Mouse (Mus musculus): Measurements from ENCODE around the gene Mto1.
"Not testable (repeated sequence)": the region's sequence is repeated elsewhere in the genome, so short reads cannot be mapped to it uniquely, and the experiment has no call there.

Mto1 gene

GRCm38 (mm10) chr9:78475873-78476272 is 27.9 kb downstream of the Mto1 start:
- no peak for ATAC-seq (ENCODE audit: low TSS enrichment)

- no peak for ATAC-seq (ENCODE audit: low TSS enrichment)
These were observed 28.6 kb downstream of the Mto1 start for GRCm38 (mm10) chr9:78476531-78477020.

GRCm38 (mm10) chr9:78477021-78477551 is 29.1 kb downstream of the Mto1 start:
- no peak for ATAC-seq (ENCODE audit: low TSS enrichment)

- ATAC-seq (ENCODE audit: low TSS enrichment): not testable (repeated sequence)
These were observed 30.1 kb downstream of the Mto1 start for GRCm38 (mm10) chr9:78478009-78478605.

- ATAC-seq (ENCODE audit: low TSS enrichment): not testable (repeated sequence)
These were observed 31.3 kb downstream of the Mto1 start for GRCm38 (mm10) chr9:78479308-78479707.

DNA sequence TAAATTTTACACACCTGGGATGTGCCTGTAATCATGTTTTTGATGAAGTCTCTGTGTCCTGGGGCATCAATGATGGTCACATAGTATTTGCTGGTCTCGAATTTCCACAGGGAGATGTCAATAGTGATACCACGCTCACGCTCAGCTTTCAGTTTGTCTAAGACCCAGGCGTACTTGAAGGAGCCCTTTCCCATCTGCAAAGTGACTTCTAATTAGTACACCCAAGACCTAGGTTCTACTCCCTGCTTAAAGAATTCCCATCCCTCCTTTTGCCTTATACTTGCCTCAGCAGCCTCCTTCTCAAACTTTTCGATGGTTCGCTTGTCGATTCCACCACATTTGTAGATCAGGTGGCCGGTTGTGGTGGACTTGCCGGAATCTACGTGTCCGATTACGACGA is 32.2 kb downstream of the Mto1 start:
- not testable (repeated sequence) for ATAC-seq (ENCODE audit: low TSS enrichment)

GRCm38 (mm10) chr9:78480706-78481358 is 32.8 kb downstream of the Mto1 start:
- ATAC-seq (ENCODE audit: low TSS enrichment): peak; percentile 60

DNA sequence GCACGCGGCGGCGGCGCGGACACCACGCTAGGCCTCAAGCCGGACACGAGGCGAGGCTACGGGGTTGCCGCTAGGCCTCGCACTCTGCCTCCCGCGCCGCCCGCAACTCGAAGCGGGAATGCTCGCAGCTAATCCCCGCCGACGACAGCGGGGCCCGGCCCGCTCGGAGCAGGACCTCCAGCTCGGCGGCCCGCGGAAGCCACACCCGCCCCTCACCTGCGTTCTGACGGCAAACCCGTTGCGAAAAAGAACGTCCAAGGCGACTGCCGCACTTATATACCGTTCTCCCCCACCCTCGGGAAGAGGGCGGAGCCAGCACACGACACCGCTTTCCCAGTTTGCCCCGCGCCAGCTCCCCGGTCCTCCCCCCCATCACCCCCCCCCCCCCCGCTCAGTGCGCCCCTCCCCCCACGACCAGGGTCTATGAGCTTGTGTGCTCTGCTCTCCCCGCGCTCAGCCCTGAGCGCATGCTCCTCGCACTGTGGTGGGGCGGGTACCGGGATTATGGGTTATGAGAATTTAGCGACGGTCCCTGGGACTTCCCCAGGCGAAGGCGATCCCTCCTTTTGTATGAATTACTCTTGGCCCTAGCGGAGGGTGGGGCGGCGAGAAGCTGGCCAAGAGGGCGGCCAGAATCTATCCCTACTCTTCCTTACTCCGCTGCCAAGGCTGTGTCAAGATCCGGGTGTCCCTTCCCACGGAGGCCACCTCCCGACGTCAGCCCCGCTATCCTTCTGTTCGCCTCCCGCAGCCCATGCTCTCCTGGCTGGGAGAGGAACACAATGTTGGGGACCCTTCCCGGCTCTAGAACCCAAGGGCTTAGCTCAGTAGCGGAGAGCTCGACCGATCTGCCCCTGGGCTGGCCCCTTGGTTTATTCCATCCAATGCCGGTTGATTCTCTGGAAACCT is 33.7 kb downstream of the Mto1 start:
- peak; percentile 87 for ATAC-seq (ENCODE audit: low TSS enrichment)

- ATAC-seq (ENCODE audit: low TSS enrichment): peak; percentile 5
These were observed 34.4 kb downstream of the Mto1 start for GRCm38 (mm10) chr9:78482386-78482785.

DNA sequence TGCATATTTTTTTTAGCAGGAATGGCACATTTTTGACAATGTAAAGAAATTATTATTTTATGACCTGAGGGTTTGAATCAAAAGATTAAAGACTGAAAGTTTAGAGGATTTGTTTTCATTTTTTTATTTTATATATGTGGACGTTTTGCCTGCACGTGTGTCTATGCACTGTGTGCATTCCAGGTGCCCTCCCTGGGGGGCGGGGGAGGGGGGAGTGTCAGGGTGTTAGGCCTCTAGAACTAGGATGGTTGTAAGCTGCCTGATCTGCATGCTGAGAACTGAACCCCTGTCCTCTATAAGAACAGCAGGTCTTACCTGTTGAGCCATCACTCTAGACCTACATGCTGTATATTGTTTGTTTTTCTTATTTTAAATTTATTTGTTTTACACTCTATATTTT is 36.7 kb downstream of the Mto1 start:
- ATAC-seq (ENCODE audit: low TSS enrichment): no peak

DNA sequence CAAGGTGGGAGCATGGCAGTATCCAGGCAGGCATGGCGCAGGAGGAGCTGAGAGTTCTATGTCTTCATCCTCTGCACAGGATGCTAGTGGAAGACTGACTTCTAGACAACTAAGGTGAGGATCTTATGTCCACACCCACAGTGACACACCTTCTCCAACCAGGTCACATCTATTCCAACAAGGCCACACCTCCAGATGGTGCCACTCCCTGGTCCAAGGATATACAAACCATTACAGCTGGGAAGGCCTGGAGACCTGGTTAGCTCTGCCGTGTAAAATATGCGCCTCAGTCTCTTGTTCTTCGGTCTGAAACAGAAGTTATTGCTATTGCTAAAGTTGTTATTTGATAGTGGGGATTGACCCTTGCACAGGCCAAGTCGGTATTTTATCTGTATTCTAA is 40.0 kb downstream of the Mto1 start:
- ATAC-seq (ENCODE audit: low TSS enrichment): not testable (repeated sequence)

DNA sequence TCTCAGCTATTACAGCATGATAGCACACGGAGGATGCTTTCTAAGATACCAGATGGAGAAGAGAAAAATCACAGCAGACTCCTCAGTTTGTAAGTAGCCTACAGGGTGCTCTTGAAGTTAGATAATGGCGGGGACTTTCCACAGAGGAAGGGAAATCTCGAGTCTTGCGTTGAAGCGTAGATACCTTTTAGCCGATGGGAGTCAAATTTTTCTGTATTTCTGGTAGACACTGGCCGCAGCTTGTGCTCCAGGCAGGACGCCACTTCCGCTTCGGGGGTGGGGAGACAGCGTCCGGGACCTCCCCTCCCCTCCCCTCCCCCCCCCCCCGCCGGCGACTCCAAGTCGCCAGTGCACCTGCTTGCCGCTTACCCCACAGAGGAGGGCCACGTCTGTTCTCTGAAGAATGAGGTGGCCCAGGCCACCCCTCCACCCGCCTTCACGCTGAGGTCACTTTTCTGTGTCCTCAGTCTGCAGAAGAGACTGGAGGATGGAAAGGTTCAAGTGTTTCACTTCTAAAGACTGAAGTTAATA is 40.9 kb downstream of the Mto1 start, which contains the start of gene Eef1a1:
TSS of gene Eef1a1 (minus strand) at position 262 of the 531 bp plus-strand sequence.
- ATAC-seq (ENCODE audit: low TSS enrichment): peak; percentile 86

GRCm38 (mm10) chr9:78491169-78491568 is 43.2 kb downstream of the Mto1 start:
- ATAC-seq (ENCODE audit: low TSS enrichment): no peak

DNA sequence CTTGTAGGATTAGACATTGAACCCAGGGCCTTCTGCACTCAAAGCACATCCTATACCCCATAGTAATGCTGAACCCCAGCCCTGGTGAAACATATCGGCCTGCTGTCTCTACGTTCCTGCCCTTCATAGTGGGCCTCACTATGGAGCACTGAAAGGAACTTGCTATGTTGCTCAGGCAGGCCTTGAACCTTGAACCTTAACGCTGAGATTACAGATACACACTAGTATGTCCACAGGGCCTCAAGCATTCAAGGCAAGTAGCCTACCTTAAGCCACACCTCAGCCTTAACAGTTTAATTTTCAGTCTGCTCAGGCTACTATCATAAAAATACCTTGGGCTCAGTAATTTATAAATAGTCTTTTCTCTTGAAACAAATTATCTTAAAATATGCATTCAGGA is 44.2 kb downstream of the Mto1 start:
- ATAC-seq (ENCODE audit: low TSS enrichment): no peak

- no peak; the same call in 1 of the 2 replicates for ATAC-seq (ENCODE audit: low TSS enrichment)
These were observed 45.2 kb downstream of the Mto1 start for GRCm38 (mm10) chr9:78493171-78493570.

DNA sequence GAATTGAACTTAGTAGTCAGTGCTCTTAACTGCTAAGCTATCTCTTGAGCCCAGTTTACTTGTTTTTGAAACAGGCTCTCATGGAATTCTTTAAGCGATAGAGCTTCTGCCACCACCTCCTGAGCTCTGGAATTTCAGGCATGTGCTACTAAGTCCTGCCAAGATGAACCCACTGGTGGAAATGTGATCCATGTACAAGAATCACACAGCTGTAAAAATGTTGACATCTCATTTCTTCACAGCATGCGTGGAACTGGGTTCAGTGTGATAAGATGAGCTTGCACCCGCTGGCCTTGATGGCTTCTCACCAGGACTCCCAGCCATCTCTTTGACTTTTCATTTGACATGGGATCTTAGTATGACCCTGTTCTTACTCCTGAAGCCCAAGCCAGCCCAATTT is 52.4 kb downstream of the Mto1 start:
- no peak for ATAC-seq (ENCODE audit: low TSS enrichment)

DNA sequence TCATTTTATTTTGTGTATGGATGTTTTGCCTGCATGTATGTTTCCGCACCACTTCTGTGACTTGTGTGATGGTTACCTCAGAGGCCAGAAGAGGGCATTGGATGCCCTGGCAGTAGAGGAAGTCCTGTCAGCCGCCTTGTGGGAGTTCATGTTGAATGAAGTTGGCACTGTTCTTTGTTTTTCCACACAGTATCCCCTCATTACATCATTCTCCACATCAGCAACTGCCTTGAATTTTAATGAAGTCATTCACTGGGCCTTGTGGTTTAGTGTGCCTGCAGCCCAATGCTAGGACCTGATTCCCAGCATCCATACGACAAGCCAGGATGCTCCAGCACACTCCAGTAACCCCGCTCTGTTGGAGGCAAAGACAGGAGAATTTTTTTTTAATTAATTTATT is 53.3 kb downstream of the Mto1 start:
- peak; percentile 47; the same call in 1 of the 2 replicates for ATAC-seq (ENCODE audit: low TSS enrichment)

DNA sequence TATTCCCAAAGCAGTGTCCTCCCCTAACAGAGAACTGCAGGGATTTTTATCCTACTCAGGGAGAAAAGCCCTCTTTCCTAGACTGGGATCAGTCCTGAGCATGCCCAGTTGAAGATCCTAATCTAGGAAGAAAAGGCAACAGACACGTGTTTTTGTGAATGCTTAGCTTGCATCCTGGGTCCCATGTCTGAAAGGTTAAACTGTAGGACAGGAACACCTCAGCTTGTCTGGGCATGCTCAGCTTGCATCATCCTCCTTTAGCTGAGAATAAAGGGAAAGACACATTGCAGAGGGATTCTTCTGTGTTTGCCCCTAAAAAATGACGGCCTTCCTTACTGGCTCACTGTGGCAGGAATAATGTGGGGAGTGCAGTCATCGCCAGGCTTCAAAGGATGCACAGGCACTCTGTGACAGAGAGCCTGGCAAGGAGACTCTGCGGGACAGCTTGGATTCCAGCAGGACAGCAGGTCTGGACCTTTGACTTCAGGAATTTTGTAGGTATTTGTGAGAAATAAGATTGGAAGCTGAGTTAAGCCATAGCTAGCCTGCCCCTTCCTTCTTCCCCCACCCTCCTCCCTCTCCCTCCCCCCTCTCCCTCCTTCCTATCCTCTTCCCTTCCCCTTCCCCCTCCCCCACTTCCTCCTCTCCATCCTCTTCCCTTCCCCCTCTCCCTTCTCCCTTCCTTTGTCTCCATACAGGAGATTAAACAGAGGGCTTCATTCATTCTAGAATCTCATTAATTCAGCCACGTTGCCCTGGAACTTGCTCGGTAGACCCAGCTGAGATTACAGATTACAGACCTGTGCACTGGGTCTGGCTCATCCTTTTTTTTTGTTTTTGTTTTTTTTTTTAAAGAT is 55.4 kb downstream of the Mto1 start:
- peak; percentile 81 for ATAC-seq (ENCODE audit: low TSS enrichment)

- no peak for ATAC-seq (ENCODE audit: low TSS enrichment)
These were observed 56.1 kb downstream of the Mto1 start for GRCm38 (mm10) chr9:78504133-78504532.

- ATAC-seq (ENCODE audit: low TSS enrichment): no peak
These were observed 56.7 kb downstream of the Mto1 start for GRCm38 (mm10) chr9:78504679-78505078.

- no peak for ATAC-seq (ENCODE audit: low TSS enrichment)
These were observed 57.2 kb downstream of the Mto1 start for GRCm38 (mm10) chr9:78505223-78505622.

Measured in frontal cortex, adult (tissue).